Mouse (Mus musculus) central nervous system, embryonic 18 days (tissue): ENCODE measurements around the gene Dglucy. TPM values are rescaled to one million over a fixed set of nuclear protein-coding genes. Genes with fewer than 3 reads are reported as not detected.

Source experiments
- polyA plus RNA-seq: library from polyadenylated mRNA; depleted of rRNA; stranded (reverse); fragments of >200 nt; gene quantifications from 2 replicates; pipeline ENCODE4 v1.2.3, GENCODE M21; 2012; rRNA removed

The Dglucy gene
- 3.2 and 3.8 TPM in 2 replicates for polyA plus RNA-seq

GRCm38 (mm10) chr12:100778934-100779865 is at the start of gene Dglucy:
TSS of gene Dglucy (plus strand) at chr12:100779057.

GRCm38 (mm10) chr12:100907598-100908297 is 128.9 kb downstream of the Dglucy start, which contains the start of gene Gpr68:
TSS of gene Gpr68 (minus strand) at chr12:100908198.

Other genes with a start within 250 kb of the Dglucy start
- 16.5 and 16.6 TPM in 2 replicates for gene Rps6ka5, start 52.1 kb upstream of the Dglucy start, polyA plus RNA-seq
- gene Gpr68, start 129.1 kb downstream of the Dglucy start, polyA plus RNA-seq = 7.0 and 7.7 TPM in 2 replicates
- gene Ccdc88c, start 250.0 kb downstream of the Dglucy start, polyA plus RNA-seq = 20.7 and 23.9 TPM in 2 replicates